In genomic region chr4:151097104-151097438, GRCm38 (mm10) we compare ENCODE assay signal across 26 mouse cellular contexts. TPM values are rescaled to one million over a fixed set of nuclear protein-coding genes. Genes with fewer than 3 reads are reported as not detected.
A peak's percentile ranks its signal among the peaks of the same experiment; 100 is the strongest.
DNase-seq lines count a peak whose midpoint lies in the region; ATAC-seq and TF ChIP-seq lines count a peak whose summit lies in the region.
"Had no signal": no experiment of that assay in that cellular context is flagged by ENCODE, and none has a peak within 500 bp of the region (broad histone marks: within the 10 kb centered on the region; RNA-seq: fewer than 3 reads in every experiment).

No protein-coding gene starts in this region.

- peaks cover 21% of the 10 kb centered on the region for H3K4me1 ChIP-seq in forebrain, embryonic 12.5 days
- H3K4me1 ChIP-seq in forebrain, embryonic 14.5 days (ENCODE audit: control insufficient read depth, insufficient read depth, low read length) = peaks cover 7% of the 10 kb centered on the region
- peaks cover 59% of the 10 kb centered on the region for H3K4me1 ChIP-seq in heart, embryonic 10.5 days
- no peaks in the 10 kb centered on the region; the same call in 1 of the 2 replicates for H3K4me1 ChIP-seq in lung, embryonic 16.5 days (replicated peaks; ENCODE audit: control insufficient read depth, insufficient read depth, low read length)
- H3K4me1 ChIP-seq in heart, postnatal 0 days (ENCODE audit: control insufficient read depth, insufficient read depth) = peaks cover 28% of the 10 kb centered on the region

- no peak for TF ChIP-seq CTCF in heart, postnatal 0 days (IDR thresholded peaks at IDR 0.05; ENCODE audit: low read depth)

- H3K4me3 ChIP-seq in forebrain, embryonic 12.5 days (replicated peaks) = no peak overlapping the region
- H3K4me3 ChIP-seq in forebrain, embryonic 14.5 days (ENCODE audit: low read depth, low read length) = no peak overlapping the region
- H3K4me3 ChIP-seq in heart, embryonic 10.5 days = peak overlapping the region; percentile 45
- H3K4me3 ChIP-seq in lung, embryonic 16.5 days (ENCODE audit: low read length) = no peak overlapping the region
- H3K4me3 ChIP-seq in heart, postnatal 0 days (ENCODE audit: low read depth, low read length) = peak overlapping the region; percentile 34
- H3K4me3 ChIP-seq: left cerebral cortex, adult 2 months; neural tube, embryonic 15.5 days had no signal

- no peak overlapping the region for H3K9ac ChIP-seq in forebrain, embryonic 12.5 days
- no peak overlapping the region for H3K9ac ChIP-seq in forebrain, embryonic 14.5 days (ENCODE audit: low read length)
- no peak overlapping the region for H3K9ac ChIP-seq in lung, embryonic 16.5 days (ENCODE audit: low read length)
- H3K9ac ChIP-seq in heart, postnatal 0 days (replicated peaks; ENCODE audit: low read depth, low read length) = peak overlapping the region; percentile 57
- H3K9ac ChIP-seq: hindbrain, embryonic 14.5 days; neural tube, embryonic 15.5 days had no signal

- peaks cover 18% of the 10 kb centered on the region for H3K36me3 ChIP-seq in forebrain, embryonic 12.5 days (replicated peaks)
- H3K36me3 ChIP-seq in forebrain, embryonic 14.5 days (ENCODE audit: control insufficient read depth, insufficient read depth, low read length) = peaks cover 17% of the 10 kb centered on the region
- peaks cover 7% of the 10 kb centered on the region; the same call in 1 of the 2 replicates for H3K36me3 ChIP-seq in heart, embryonic 10.5 days
- H3K36me3 ChIP-seq in lung, embryonic 16.5 days (ENCODE audit: control insufficient read depth, insufficient read depth, low read length) = no peaks in the 10 kb centered on the region
- 0 out of 2 replicates have a peak, but pooled peaks cover 2% of the 10 kb centered on the region for H3K36me3 ChIP-seq in heart, postnatal 0 days (replicated peaks; ENCODE audit: control insufficient read depth, insufficient read depth, low read length)

- no peaks in the 10 kb centered on the region for H3K27me3 ChIP-seq in forebrain, embryonic 12.5 days
- H3K27me3 ChIP-seq in forebrain, embryonic 14.5 days (replicated peaks; ENCODE audit: control insufficient read depth, insufficient read depth, low read length) = no peaks in the 10 kb centered on the region
- H3K27me3 ChIP-seq in heart, embryonic 10.5 days (ENCODE audit: insufficient read depth, poor library complexity, severe bottlenecking) = no peaks in the 10 kb centered on the region
- H3K27me3 ChIP-seq in lung, embryonic 16.5 days (ENCODE audit: control insufficient read depth, insufficient read depth, low read depth, low read length) = no peaks in the 10 kb centered on the region
- no peaks in the 10 kb centered on the region for H3K27me3 ChIP-seq in heart, postnatal 0 days (ENCODE audit: control insufficient read depth, insufficient read depth, low read length)
- H3K27me3 ChIP-seq: neural tube, embryonic 15.5 days had no signal

- H3K4me2 ChIP-seq in forebrain, embryonic 12.5 days = no peak overlapping the region
- no peak overlapping the region for H3K4me2 ChIP-seq in forebrain, embryonic 14.5 days (ENCODE audit: low read length)
- H3K4me2 ChIP-seq in lung, embryonic 16.5 days (ENCODE audit: low read depth, low read length) = peak overlapping the region; percentile 18; the same call in 1 of the 2 replicates
- H3K4me2 ChIP-seq in heart, postnatal 0 days (ENCODE audit: low read depth, low read length) = peak overlapping the region; percentile 62
- H3K4me2 ChIP-seq: hindbrain, embryonic 14.5 days; neural tube, embryonic 15.5 days had no signal

- TF ChIP-seq EP300 in heart, postnatal 0 days (IDR thresholded peaks at IDR 0.05; ENCODE audit: low read depth) = no peak; the same call in 1 of the 2 replicates

- no peak for ATAC-seq in forebrain, embryonic 12.5 days (ENCODE audit: low FRiP score)
- no peak for ATAC-seq in forebrain, embryonic 14.5 days
- ATAC-seq in lung, embryonic 16.5 days (ENCODE audit: low read depth) = no peak
- ATAC-seq in heart, postnatal 0 days (ENCODE audit: insufficient read depth, low read depth) = peak; percentile 62

- H3K27ac ChIP-seq in forebrain, embryonic 12.5 days = peak overlapping the region; percentile 16; the same call in 1 of the 2 replicates
- no peak overlapping the region for H3K27ac ChIP-seq in forebrain, embryonic 14.5 days (ENCODE audit: low read depth, low read length)
- H3K27ac ChIP-seq in heart, embryonic 10.5 days = peak overlapping the region; percentile 87
- H3K27ac ChIP-seq in lung, embryonic 16.5 days (ENCODE audit: low read length) = no peak overlapping the region
- H3K27ac ChIP-seq in heart, postnatal 0 days (ENCODE audit: low read depth) = peak overlapping the region; percentile 96
- H3K27ac ChIP-seq: hindbrain, embryonic 14.5 days; left cerebral cortex, adult 2 months; neural tube, embryonic 15.5 days had no signal

- WGBS in forebrain, embryonic 12.5 days = 88% methylated on average over 11 of the region's 11 CpGs
- WGBS in forebrain, embryonic 14.5 days = 84% methylated on average over 11 of the region's 11 CpGs
- 47% methylated on average over 11 of the region's 11 CpGs for WGBS in heart, embryonic 10.5 days
- 58% methylated on average over 11 of the region's 11 CpGs for WGBS in lung, embryonic 16.5 days
- WGBS in heart, postnatal 0 days = 27% methylated on average over 11 of the region's 11 CpGs

- DNase-seq in forebrain, embryonic 14.5 days (ENCODE audit: low spot score) = no peak
- DNase-seq in heart, embryonic 10.5 days (ENCODE audit: low spot score) = no peak
- DNase-seq in heart, adult 8-10 months (ENCODE audit: low spot score) = no peak
- DNase-seq in lung, adult 18-20 months = no peak
- peak; percentile 74 for DNase-seq in heart, postnatal 0 days (ENCODE audit: low spot score)
- DNase-seq in ovary, postnatal 10 days (ENCODE audit: low spot score) = no peak
- DNase-seq: adrenal gland, adult 8-10 months; cerebellum, adult 8-10 months; kidney, adult 8-10 months; kidney, postnatal 14 days; left cerebral cortex, postnatal 4 days; liver; lung, postnatal 36 days; right cerebral cortex, postnatal 25 days; thymus, postnatal 14 days had no signal

- no peaks in the 10 kb centered on the region for H3K9me3 ChIP-seq in forebrain, embryonic 12.5 days
- no peaks in the 10 kb centered on the region for H3K9me3 ChIP-seq in forebrain, embryonic 14.5 days (replicated peaks; ENCODE audit: control insufficient read depth, low read length)
- H3K9me3 ChIP-seq in heart, embryonic 10.5 days = no peaks in the 10 kb centered on the region
- peaks cover 4% of the 10 kb centered on the region; the same call in 1 of the 2 replicates for H3K9me3 ChIP-seq in lung, embryonic 16.5 days (ENCODE audit: control insufficient read depth, low read length)
- H3K9me3 ChIP-seq in heart, postnatal 0 days (replicated peaks; ENCODE audit: control insufficient read depth, low read length) = no peaks in the 10 kb centered on the region
- H3K9me3 ChIP-seq: neural tube, embryonic 15.5 days had no signal

RNA-seq across cellular contexts. Expression of gene Gm13090, which starts 7.7 kb away (rescaled TPM):
- 0.54 TPM in 1 of 2 replicates, not detected in the other for polyA plus RNA-seq in forebrain, embryonic 12.5 days (2016; fragmentation: Nextera tagmentation; extraction: Ambion mirVana)
- polyA plus RNA-seq in forebrain, embryonic 14.5 days (2014; fragmentation: Nextera tagmentation; extraction: Ambion mirVana) = 0.31 TPM in 1 of 2 replicates, not detected in the other
- polyA plus RNA-seq in heart, embryonic 10.5 days (2016; fragmentation: Nextera tagmentation; extraction: Ambion mirVana) = not detected in 2 replicates
- total RNA-seq in heart, adult 8-10 months (2022) = under 1 TPM in 2 of 4 experiments, not detected in 2; 0.37 to 0.44 TPM
- not detected in 2 replicates for polyA plus RNA-seq in lung, embryonic 16.5 days (2015; fragmentation: Nextera tagmentation; extraction: Ambion mirVana)
- not detected in 2 replicates for total RNA-seq in heart, postnatal 0 days (2014; rRNA removed; ENCODE audit: low replicate concordance)
- polyA plus RNA-seq in heart, postnatal 0 days (2015; fragmentation: Nextera tagmentation; extraction: Ambion mirVana) = 0.26 TPM in 1 of 2 replicates, not detected in the other
- total RNA-seq: adrenal gland, adult 8-10 months; layer of hippocampus, adult 8-10 months; left cerebral cortex, adult 2 months; left cerebral cortex, postnatal 4 days; megakaryocyte-erythroid progenitor cell, adult 5-6 weeks had no signal
- polyA plus RNA-seq: forebrain, embryonic 11.5 days; intestine, embryonic 14.5 days; liver, embryonic 16.5 days; neural tube, embryonic 15.5 days; spleen, adult 2 months had no signal

RNA-seq across cellular contexts. Expression of gene Vamp3, which starts 39.3 kb away (rescaled TPM):
- polyA plus RNA-seq in forebrain, embryonic 12.5 days (2016; fragmentation: Nextera tagmentation; extraction: Ambion mirVana) = 77.4 and 77.5 TPM in 2 replicates
- 25.1 and 30.0 TPM in 2 replicates for polyA plus RNA-seq in forebrain, embryonic 14.5 days (2014; fragmentation: Nextera tagmentation; extraction: Ambion mirVana)
- 105 and 113 TPM in 2 replicates for polyA plus RNA-seq in heart, embryonic 10.5 days (2016; fragmentation: Nextera tagmentation; extraction: Ambion mirVana)
- total RNA-seq in heart, adult 8-10 months (2022) = 10 to 100 TPM; 51.7 to 66.2 (median 62.3) TPM
- polyA plus RNA-seq in lung, embryonic 16.5 days (2015; fragmentation: Nextera tagmentation; extraction: Ambion mirVana) = 131 and 140 TPM in 2 replicates
- 63.6 and 75.8 TPM in 2 replicates for total RNA-seq in heart, postnatal 0 days (2014; rRNA removed; ENCODE audit: low replicate concordance)
- polyA plus RNA-seq in heart, postnatal 0 days (2015; fragmentation: Nextera tagmentation; extraction: Ambion mirVana) = 82.3 and 83.2 TPM in 2 replicates

RNA-seq across cellular contexts. Expression of gene Per3, which starts 52.6 kb away (rescaled TPM):
- polyA plus RNA-seq in forebrain, embryonic 12.5 days (2016; fragmentation: Nextera tagmentation; extraction: Ambion mirVana) = 4.8 and 5.8 TPM in 2 replicates
- 2.6 and 2.9 TPM in 2 replicates for polyA plus RNA-seq in forebrain, embryonic 14.5 days (2014; fragmentation: Nextera tagmentation; extraction: Ambion mirVana)
- 5.6 and 7.0 TPM in 2 replicates for polyA plus RNA-seq in heart, embryonic 10.5 days (2016; fragmentation: Nextera tagmentation; extraction: Ambion mirVana)
- 10 to 100 TPM in 3 of 4 experiments, 1 to 10 TPM in 1; 7.6 to 19.1 (median 16.9) TPM for total RNA-seq in heart, adult 8-10 months (2022)
- polyA plus RNA-seq in lung, embryonic 16.5 days (2015; fragmentation: Nextera tagmentation; extraction: Ambion mirVana) = 9.2 and 11.2 TPM in 2 replicates
- total RNA-seq in heart, postnatal 0 days (2014; rRNA removed; ENCODE audit: low replicate concordance) = 14.4 and 28.7 TPM in 2 replicates
- polyA plus RNA-seq in heart, postnatal 0 days (2015; fragmentation: Nextera tagmentation; extraction: Ambion mirVana) = 13.4 and 17.3 TPM in 2 replicates

Comparison
In these comparisons a context has a peak if more than half of its experiments do, and no peak if none do; other contexts are left out.
1. H3K27ac ChIP-seq: peak in forebrain, embryonic 12.5 days (single experiment), heart, embryonic 10.5 days (single experiment) and heart, postnatal 0 days (single experiment); none in forebrain, embryonic 14.5 days (single experiment) and lung, embryonic 16.5 days (single experiment).
2. H3K4me2 ChIP-seq: peak in lung, embryonic 16.5 days (single experiment) and heart, postnatal 0 days (single experiment); none in forebrain, embryonic 12.5 days (single experiment) and forebrain, embryonic 14.5 days (single experiment).
3. H3K4me3 ChIP-seq: peak in heart, embryonic 10.5 days (single experiment) and heart, postnatal 0 days (single experiment); none in forebrain, embryonic 12.5 days (single experiment), forebrain, embryonic 14.5 days (single experiment) and lung, embryonic 16.5 days (single experiment).